Mouse (Mus musculus) splenic B cell, adult 2 months (primary cell): ENCODE measurements around the gene Gucy2g.

Source experiments
- DNase-seq: peaks from one replicate; pipeline ENCODE4 v3.0.0-alpha.2; 2011; ENCODE audit warnings: low read depth, low spot score
- H3K27me3 ChIP-seq: 2 replicates; pipeline ENCODE4 v1.6.1; 2012; ENCODE audit warnings: mild to moderate bottlenecking, low read length, moderate library complexity, mixed read lengths; ENCODE audit not compliant: control insufficient read depth, poor library complexity, insufficient read depth, severe bottlenecking
- H3K36me3 ChIP-seq: 2 replicates; pipeline ENCODE4 v1.6.1; 2012; ENCODE audit warnings: mild to moderate bottlenecking, low read length, moderate library complexity, mixed read lengths; ENCODE audit not compliant: control insufficient read depth, poor library complexity, insufficient read depth, severe bottlenecking

Gucy2g gene

DNA sequence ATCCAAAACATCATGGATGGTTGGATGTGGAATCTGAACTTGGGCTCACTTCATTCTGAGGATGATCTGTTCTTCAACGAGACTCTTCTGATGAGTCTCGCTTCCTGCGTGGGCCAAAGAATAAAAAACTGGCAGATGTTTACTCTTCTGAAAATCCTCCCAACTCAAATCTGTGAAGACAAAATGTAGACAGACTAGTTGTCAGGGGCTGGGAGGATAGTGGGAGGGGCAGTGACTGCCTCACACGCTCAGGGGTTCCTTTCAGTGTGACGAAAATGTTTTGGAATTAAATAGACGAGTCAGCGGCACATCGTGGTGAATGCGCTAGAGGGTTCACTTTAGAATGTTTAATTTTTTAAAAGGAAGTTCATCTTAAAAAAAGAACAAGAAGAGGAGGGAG lies 15.1 kb upstream of the Gucy2g start:
- H3K36me3 ChIP-seq, result no peaks in the 10 kb centered on the region
- DNase-seq, result no peak
- H3K27me3 ChIP-seq, result no peaks in the 10 kb centered on the region

DNA sequence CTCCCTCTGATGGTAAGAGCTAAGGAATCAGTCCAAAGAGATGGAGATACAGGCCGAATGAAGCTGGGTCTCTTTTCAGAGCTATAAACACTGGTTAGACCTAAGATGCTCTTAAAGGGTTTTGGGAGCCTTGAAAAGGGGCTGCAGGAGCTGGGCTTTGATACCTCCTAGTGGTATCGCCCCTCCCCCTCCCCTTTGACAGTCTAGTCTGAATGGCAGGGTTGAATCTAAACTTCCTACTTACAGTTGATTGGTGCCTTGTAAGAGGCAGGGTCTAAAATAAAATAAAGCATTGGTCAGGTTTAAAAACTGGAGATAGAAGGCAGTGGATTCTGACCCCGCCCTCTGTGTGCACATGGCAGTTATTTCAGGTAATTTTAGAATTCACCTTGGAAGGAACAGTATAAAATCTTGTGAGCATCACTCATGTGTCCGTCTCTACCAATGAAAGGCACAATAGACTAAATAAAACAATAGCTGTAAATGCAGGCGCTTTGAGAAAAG lies 13.5 kb upstream of the Gucy2g start:
- peak; percentile 52 for DNase-seq
- no peaks in the 10 kb centered on the region for H3K36me3 ChIP-seq
- no peaks in the 10 kb centered on the region for H3K27me3 ChIP-seq

DNA sequence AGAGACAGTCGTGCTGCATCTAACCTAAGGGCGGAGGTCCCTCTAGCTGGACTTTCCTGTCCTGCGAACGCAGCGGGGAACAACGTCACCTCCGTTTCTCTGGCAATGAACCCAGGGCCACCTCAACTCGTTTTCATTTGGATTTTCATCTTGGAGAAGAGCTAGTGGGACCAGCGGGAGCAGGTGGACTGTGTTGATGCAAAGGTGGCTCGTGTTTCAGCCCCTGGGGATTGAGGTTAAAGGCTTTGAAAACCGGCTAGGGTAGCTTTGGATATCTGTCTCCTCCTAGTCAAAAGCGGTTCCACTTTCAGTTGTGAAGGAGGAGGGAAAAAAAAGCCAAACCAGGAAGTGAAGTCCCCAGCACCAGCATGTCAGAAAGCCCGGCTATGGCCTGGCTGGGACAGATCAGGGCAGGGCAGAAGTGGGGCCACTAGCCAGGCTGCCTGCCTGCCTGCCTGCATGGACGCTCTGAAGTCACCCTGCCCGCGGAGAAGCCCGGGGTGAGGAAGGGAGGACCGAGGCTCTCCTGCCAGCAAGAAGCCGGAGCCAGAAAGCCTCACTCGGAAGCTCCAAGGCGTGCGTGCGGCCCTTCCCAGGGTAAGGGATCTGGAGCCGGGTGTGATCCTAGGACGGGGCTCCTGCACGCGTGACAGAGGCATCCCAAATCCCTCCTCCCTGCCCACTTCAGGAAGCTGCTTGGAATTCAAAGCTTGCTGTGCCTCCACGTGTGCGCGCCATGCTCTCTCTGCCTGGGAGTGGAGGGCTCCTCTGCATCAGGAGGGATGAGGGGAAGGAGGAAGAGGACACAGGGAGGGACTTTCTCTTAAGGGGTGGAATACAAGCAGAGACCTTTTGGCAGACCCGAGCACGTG lies 12.8 kb upstream of the Gucy2g start:
- no peaks in the 10 kb centered on the region for H3K27me3 ChIP-seq
- no peaks in the 10 kb centered on the region for H3K36me3 ChIP-seq
- peak; percentile 69 for DNase-seq

DNA sequence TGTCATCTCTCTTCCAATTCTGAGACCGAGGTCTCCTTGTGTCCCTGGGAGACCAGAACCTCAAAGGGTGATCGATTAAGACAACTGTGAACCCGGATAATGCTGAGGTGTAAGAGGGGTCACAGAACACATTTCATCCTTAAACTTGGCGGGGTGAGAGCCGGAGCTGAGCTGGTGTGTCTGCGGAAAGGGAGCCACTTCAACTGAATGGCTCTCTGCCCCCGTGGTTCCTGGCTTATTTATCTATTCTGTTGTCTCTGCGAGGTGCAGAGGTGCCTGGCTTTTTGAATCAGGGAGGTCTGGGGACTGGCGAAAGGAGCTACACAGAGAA lies 12.2 kb upstream of the Gucy2g start:
- H3K36me3 ChIP-seq, result no peaks in the 10 kb centered on the region
- no peaks in the 10 kb centered on the region for H3K27me3 ChIP-seq
- no peak for DNase-seq

DNA sequence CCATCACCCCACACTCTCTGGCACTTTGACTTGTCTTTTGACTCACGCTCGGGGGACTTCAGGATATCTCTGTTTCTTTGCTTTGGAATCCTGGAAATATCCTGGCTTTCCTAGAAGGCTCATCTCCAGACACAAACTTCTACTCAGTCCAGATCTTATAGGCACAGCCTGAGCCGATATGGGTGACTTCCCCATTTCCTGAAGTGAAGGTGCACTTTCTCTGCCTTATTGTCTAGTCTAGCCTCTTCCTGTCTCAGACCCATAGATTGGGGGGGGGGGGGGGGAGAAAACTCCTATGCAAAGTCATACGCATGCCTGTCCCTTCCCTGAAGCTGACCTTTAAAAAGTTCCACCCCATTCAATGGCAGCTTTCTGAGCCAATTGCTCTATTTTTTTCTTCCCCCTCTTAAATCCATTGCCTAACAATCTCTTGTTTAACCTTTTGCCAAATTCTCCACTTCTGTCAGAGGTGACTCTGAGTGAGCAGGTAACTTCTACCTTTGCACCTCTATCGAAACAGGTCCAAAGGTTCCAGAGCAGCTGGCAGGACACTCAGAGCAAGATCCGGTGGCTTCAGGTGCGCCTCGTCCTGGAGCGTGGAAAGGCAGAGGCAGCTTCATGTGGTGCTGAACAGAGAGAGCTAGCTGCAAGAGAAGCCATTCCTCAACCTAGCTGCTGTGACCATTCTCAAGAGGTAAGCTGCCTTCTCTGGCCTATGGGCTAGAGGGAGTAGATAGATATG lies 10.5 kb upstream of the Gucy2g start, which contains the start of gene Acsl5:
Acsl5 (plus strand) TSS at position 556 of the 742 bp plus-strand sequence.
- no peaks in the 10 kb centered on the region for H3K27me3 ChIP-seq
- H3K36me3 ChIP-seq, result no peaks in the 10 kb centered on the region
- peak; percentile 30 for DNase-seq

- Histone ChIP-seq H3K36me3 (no peaks in the 10 kb centered on the region), H3K27me3 (no peaks in the 10 kb centered on the region)
- DNase-seq, result no peak
Observed at GRCm38 (mm10) chr19:55250451-55250850, 9.4 kb upstream of the Gucy2g start.

GRCm38 (mm10) chr19:55247991-55248520 lies 7.0 kb upstream of the Gucy2g start:
- Histone ChIP-seq H3K36me3 (no peaks in the 10 kb centered on the region), H3K27me3 (no peaks in the 10 kb centered on the region)
- no peak for DNase-seq

GRCm38 (mm10) chr19:55247563-55247962 lies 6.5 kb upstream of the Gucy2g start:
- no peaks in the 10 kb centered on the region for H3K27me3 ChIP-seq
- H3K36me3 ChIP-seq, result no peaks in the 10 kb centered on the region
- DNase-seq, result no peak

GRCm38 (mm10) chr19:55244791-55245231 lies 3.8 kb upstream of the Gucy2g start:
- DNase-seq, result no peak
- H3K27me3 ChIP-seq, result no peaks in the 10 kb centered on the region
- no peaks in the 10 kb centered on the region for H3K36me3 ChIP-seq

DNA sequence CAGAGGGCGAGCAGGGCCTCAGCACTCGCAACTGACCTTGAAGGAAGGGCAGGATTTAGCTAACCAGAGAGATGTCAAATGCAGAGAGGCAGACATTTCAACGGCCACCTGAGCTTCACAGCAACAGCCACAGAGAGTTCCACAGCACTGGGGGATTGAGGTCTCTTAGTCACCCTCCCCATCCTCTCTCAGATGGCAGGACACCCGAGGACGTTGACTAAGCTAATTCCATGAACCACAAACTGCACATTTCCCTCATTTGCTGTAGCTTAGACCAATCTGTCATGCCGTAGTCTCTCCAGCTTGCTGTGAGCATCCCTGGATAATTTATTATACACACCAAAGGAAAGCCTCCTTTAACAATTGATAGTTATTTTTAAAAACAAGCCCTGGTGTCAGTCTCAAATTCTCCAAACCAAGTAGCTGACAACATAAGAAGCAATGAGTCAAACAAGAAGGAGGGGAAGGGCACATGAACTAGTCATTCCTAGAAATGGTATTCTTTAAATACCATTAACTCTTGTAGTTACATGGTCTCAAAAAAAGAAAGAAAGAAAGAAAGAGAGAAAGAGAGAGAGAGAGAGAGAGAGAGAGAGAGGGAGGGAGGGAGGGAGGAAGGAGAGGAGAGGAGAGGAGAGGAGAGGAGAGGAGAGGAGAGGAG lies 1.1 kb downstream of the Gucy2g start:
- DNase-seq, result no peak
- Histone ChIP-seq H3K27me3 (no peaks in the 10 kb centered on the region), H3K36me3 (no peaks in the 10 kb centered on the region)

- no peak for DNase-seq
- no peaks in the 10 kb centered on the region for H3K36me3 ChIP-seq
- no peaks in the 10 kb centered on the region for H3K27me3 ChIP-seq
Observed at GRCm38 (mm10) chr19:55236564-55236963, 4.5 kb downstream of the Gucy2g start.

GRCm38 (mm10) chr19:55236026-55236425 lies 5.0 kb downstream of the Gucy2g start:
- DNase-seq, result no peak
- Histone ChIP-seq H3K27me3 (no peaks in the 10 kb centered on the region), H3K36me3 (no peaks in the 10 kb centered on the region)

GRCm38 (mm10) chr19:55232136-55232535 lies 8.9 kb downstream of the Gucy2g start:
- no peak for DNase-seq
- Histone ChIP-seq H3K27me3 (no peaks in the 10 kb centered on the region), H3K36me3 (no peaks in the 10 kb centered on the region)

DNA sequence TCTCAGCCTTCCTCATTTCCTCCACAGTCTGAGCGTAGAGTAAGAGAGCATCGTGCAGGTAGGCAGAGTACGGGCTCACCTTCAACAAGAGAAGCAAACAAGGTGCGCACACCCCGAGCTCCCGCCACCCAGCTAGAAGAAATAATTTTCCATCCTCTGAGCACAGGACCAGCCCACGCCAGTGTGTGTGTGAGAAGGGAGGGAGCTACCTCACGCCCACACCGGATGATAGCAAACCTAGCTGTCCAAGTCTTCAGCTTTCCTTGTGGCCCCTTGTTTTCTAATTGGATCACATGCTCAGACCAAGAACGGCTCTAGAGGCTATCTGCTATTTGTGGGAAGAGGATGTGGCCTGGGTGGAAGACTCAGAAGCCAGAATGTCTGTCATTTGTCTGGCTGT lies 10.0 kb downstream of the Gucy2g start:
- DNase-seq, result no peak
- H3K27me3 ChIP-seq, result no peaks in the 10 kb centered on the region

More for the DNA sequence above, 10.0 kb downstream of the Gucy2g start:
- H3K36me3 ChIP-seq, result no peaks in the 10 kb centered on the region
